Mouse (Mus musculus): Measurements from ENCODE around the gene Cks1brt. TPM values are rescaled to one million over a fixed set of nuclear protein-coding genes. Genes with fewer than 3 reads are reported as not detected.
"Not testable (repeated sequence)": the region's sequence is repeated elsewhere in the genome, so short reads cannot be mapped to it uniquely, and the experiment has no call there.

Cks1brt gene
- not detected in 2 replicates for polyA plus RNA-seq (2016; fragmentation: Nextera tagmentation; extraction: Ambion mirVana)

GRCm38 (mm10) chr8:85151624-85152023, at the start of gene Cks1brt:
Cks1brt (plus strand) TSS chr8:85151924.
- no peaks in the 10 kb centered on the region for H3K36me3 ChIP-seq
- H3K9me3 ChIP-seq (replicated peaks), result peaks cover 44% of the 10 kb centered on the region
- no peak within 1 kb of the TSS for H3K27ac ChIP-seq (ENCODE audit: poor library complexity, severe bottlenecking)
- 73% methylated on average over 3 of the region's 3 CpGs for WGBS
- H3K9ac ChIP-seq, result no peak within 1 kb of the TSS
- H3K4me3 ChIP-seq, result no peak within 1 kb of the TSS
- H3K4me2 ChIP-seq, result no peak within 1 kb of the TSS
- no peaks in the 10 kb centered on the region for H3K27me3 ChIP-seq (replicated peaks)
- H3K4me1 ChIP-seq (replicated peaks), result no peaks in the 10 kb centered on the region
- ATAC-seq (ENCODE audit: insufficient number of reproducible peaks, low FRiP score), result no peak

- Histone ChIP-seq H3K4me2 (no peak overlapping the region), H3K36me3 (peaks cover 25% of the 10 kb centered on the region), H3K4me3 (no peak overlapping the region), H3K9ac (no peak overlapping the region), H3K9me3 (replicated peaks) (peaks cover 12% of the 10 kb centered on the region), H3K27ac (ENCODE audit: poor library complexity, severe bottlenecking) (no peak overlapping the region), H3K27me3 (replicated peaks) (no peaks in the 10 kb centered on the region), H3K4me1 (replicated peaks) (no peaks in the 10 kb centered on the region)
- ATAC-seq (ENCODE audit: insufficient number of reproducible peaks, low FRiP score), result no peak
- WGBS, result 88% methylated on average over 10 of the region's 10 CpGs
These were observed 38.5 kb upstream of the Cks1brt start for GRCm38 (mm10) chr8:85113241-85113640.

GRCm38 (mm10) chr8:85115501-85115900, 36.2 kb upstream of the Cks1brt start:
- H3K9me3 ChIP-seq (replicated peaks), result peaks cover 2% of the 10 kb centered on the region
- no peak overlapping the region for H3K4me2 ChIP-seq
- no peak overlapping the region for H3K9ac ChIP-seq
- ATAC-seq (ENCODE audit: insufficient number of reproducible peaks, low FRiP score), result no peak
- WGBS, result 72% methylated on average over 4 of the region's 4 CpGs
- peaks cover 6% of the 10 kb centered on the region for H3K4me1 ChIP-seq (replicated peaks)
- no peak overlapping the region for H3K4me3 ChIP-seq
- H3K27me3 ChIP-seq (replicated peaks), result no peaks in the 10 kb centered on the region
- H3K36me3 ChIP-seq, result peaks cover 13% of the 10 kb centered on the region
- H3K27ac ChIP-seq (ENCODE audit: poor library complexity, severe bottlenecking), result no peak overlapping the region

GRCm38 (mm10) chr8:85116984-85117383, 34.7 kb upstream of the Cks1brt start:
- no peak overlapping the region for H3K27ac ChIP-seq (ENCODE audit: poor library complexity, severe bottlenecking)

GRCm38 (mm10) chr8:85119052-85119981, 32.4 kb upstream of the Cks1brt start:
- WGBS, result 6% methylated on average over 37 of the region's 37 CpGs
- Histone ChIP-seq H3K27ac (ENCODE audit: poor library complexity, severe bottlenecking) (peak overlapping the region; percentile 40; the same call in 1 of the 2 replicates), H3K4me2 (peak overlapping the region; percentile 81), H3K9me3 (replicated peaks) (no peaks in the 10 kb centered on the region), H3K4me1 (replicated peaks) (peaks cover 6% of the 10 kb centered on the region), H3K36me3 (no peaks in the 10 kb centered on the region), H3K27me3 (replicated peaks) (no peaks in the 10 kb centered on the region), H3K4me3 (peak overlapping the region; percentile 77), H3K9ac (peak overlapping the region; percentile 78)
- ATAC-seq (ENCODE audit: insufficient number of reproducible peaks, low FRiP score), result peak; percentile 73

More at GRCm38 (mm10) chr8:85116984-85117383, 34.7 kb upstream of the Cks1brt start:
- no peak for ATAC-seq (ENCODE audit: insufficient number of reproducible peaks, low FRiP score)
- H3K9me3 ChIP-seq (replicated peaks), result no peaks in the 10 kb centered on the region
- no peak overlapping the region for H3K9ac ChIP-seq
- H3K4me2 ChIP-seq, result no peak overlapping the region
- H3K27me3 ChIP-seq (replicated peaks), result no peaks in the 10 kb centered on the region
- peaks cover 6% of the 10 kb centered on the region for H3K4me1 ChIP-seq (replicated peaks)
- peaks cover under 1% of the 10 kb centered on the region; the same call in 1 of the 2 replicates for H3K36me3 ChIP-seq
- WGBS, result 87% methylated on average over 7 of the region's 7 CpGs
- no peak overlapping the region for H3K4me3 ChIP-seq

DNA sequence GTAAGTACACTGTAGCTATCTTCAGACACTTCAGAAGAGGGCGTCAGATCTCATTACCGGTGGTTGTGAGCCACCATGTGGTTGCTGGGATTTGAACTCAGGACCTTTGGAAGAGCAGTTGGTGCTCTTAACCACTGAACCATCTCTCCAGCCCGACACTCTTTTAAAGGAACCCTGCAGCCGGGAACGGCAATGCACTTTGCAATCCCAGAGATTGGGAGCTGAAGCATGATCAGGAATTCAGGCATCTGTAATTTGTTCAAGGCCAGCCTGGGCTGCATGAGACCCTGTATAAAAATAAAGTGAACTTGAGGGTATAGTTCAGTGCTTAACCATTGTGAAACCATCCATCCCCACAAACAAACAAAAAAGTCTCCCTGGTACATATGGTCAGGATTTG, 31.5 kb upstream of the Cks1brt start:
- not testable (repeated sequence) for H3K36me3 ChIP-seq; H3K9me3 ChIP-seq (replicated peaks); H3K4me3 ChIP-seq; H3K9ac ChIP-seq; H3K27ac ChIP-seq (ENCODE audit: poor library complexity, severe bottlenecking); H3K4me2 ChIP-seq; H3K27me3 ChIP-seq (replicated peaks); ATAC-seq (ENCODE audit: insufficient number of reproducible peaks, low FRiP score); H3K4me1 ChIP-seq (replicated peaks)
- WGBS, result 78% methylated on average over 5 of the region's 5 CpGs

DNA sequence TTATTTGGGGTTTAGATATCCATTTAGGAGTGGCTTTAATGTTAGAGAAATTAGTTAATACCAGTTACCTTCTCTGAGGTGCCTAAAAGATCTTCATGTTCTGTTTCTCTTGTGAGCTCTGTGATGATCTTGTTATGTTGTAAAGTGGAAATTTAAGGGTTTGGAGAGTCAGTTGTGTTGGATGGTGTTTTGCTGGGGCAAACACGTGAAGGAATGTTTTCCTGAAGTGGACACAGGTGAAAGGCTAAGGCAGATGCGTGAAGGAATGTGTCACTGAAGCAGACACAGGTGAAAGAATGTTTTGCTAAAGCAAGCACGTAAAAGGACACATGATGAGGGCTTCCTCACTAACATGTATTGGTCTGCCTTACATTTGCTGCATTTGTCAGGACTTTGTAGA, 28.7 kb upstream of the Cks1brt start, which contains the start of gene Zfp791:
TSS of gene Zfp791 (minus strand) at position 101 of the 400 bp plus-strand sequence.
- 70% methylated on average over 3 of the region's 3 CpGs for WGBS
- no peaks in the 10 kb centered on the region for H3K27me3 ChIP-seq (replicated peaks)
- no peak within 1 kb of the TSS for H3K4me2 ChIP-seq
- no peaks in the 10 kb centered on the region for H3K9me3 ChIP-seq (replicated peaks)
- H3K4me3 ChIP-seq, result no peak within 1 kb of the TSS
- ATAC-seq (ENCODE audit: insufficient number of reproducible peaks, low FRiP score), result no peak
- H3K27ac ChIP-seq (ENCODE audit: poor library complexity, severe bottlenecking), result no peak within 1 kb of the TSS
- H3K36me3 ChIP-seq, result no peaks in the 10 kb centered on the region
- H3K4me1 ChIP-seq (replicated peaks), result peaks cover 6% of the 10 kb centered on the region
- no peak within 1 kb of the TSS for H3K9ac ChIP-seq

- H3K9me3 ChIP-seq (replicated peaks), result no peaks in the 10 kb centered on the region
- H3K27me3 ChIP-seq (replicated peaks), result no peaks in the 10 kb centered on the region
- H3K9ac ChIP-seq, result no peak overlapping the region
- peaks cover 4% of the 10 kb centered on the region for H3K4me1 ChIP-seq (replicated peaks)
- H3K4me3 ChIP-seq, result no peak overlapping the region
- H3K4me2 ChIP-seq, result no peak overlapping the region
- no peak overlapping the region for H3K27ac ChIP-seq (ENCODE audit: poor library complexity, severe bottlenecking)
- no peak for ATAC-seq (ENCODE audit: insufficient number of reproducible peaks, low FRiP score)
- no peaks in the 10 kb centered on the region for H3K36me3 ChIP-seq
- WGBS, result 83% methylated on average over 8 of the region's 8 CpGs
These were observed 28.0 kb upstream of the Cks1brt start for GRCm38 (mm10) chr8:85123691-85124090.

GRCm38 (mm10) chr8:85132335-85132734, 19.4 kb upstream of the Cks1brt start:
- no peak overlapping the region for H3K4me2 ChIP-seq
- H3K27me3 ChIP-seq (replicated peaks), result peaks cover 4% of the 10 kb centered on the region; the same call in 1 of the 2 replicates
- H3K36me3 ChIP-seq, result no peaks in the 10 kb centered on the region
- 88% methylated on average over 1 of the region's 1 CpGs for WGBS
- H3K9me3 ChIP-seq (replicated peaks), result no peaks in the 10 kb centered on the region; the same call in 1 of the 2 replicates
- no peak overlapping the region for H3K9ac ChIP-seq
- H3K27ac ChIP-seq (ENCODE audit: poor library complexity, severe bottlenecking), result no peak overlapping the region
- H3K4me1 ChIP-seq (replicated peaks), result no peaks in the 10 kb centered on the region
- ATAC-seq (ENCODE audit: insufficient number of reproducible peaks, low FRiP score), result no peak
- H3K4me3 ChIP-seq, result no peak overlapping the region

GRCm38 (mm10) chr8:85135690-85136089, 16.0 kb upstream of the Cks1brt start:
- not testable (repeated sequence) for H3K4me2 ChIP-seq; H3K9ac ChIP-seq; H3K27me3 ChIP-seq (replicated peaks); H3K36me3 ChIP-seq; H3K4me3 ChIP-seq; ATAC-seq (ENCODE audit: insufficient number of reproducible peaks, low FRiP score); H3K4me1 ChIP-seq (replicated peaks); H3K9me3 ChIP-seq (replicated peaks); H3K27ac ChIP-seq (ENCODE audit: poor library complexity, severe bottlenecking)
- WGBS, result 82% methylated on average over 2 of the region's 2 CpGs

GRCm38 (mm10) chr8:85142516-85142915, 9.2 kb upstream of the Cks1brt start:
- Histone ChIP-seq H3K27ac (ENCODE audit: poor library complexity, severe bottlenecking) (no peak overlapping the region), H3K9ac (no peak overlapping the region), H3K4me1 (replicated peaks) (no peaks in the 10 kb centered on the region), H3K4me3 (no peak overlapping the region), H3K27me3 (replicated peaks) (no peaks in the 10 kb centered on the region), H3K36me3 (no peaks in the 10 kb centered on the region), H3K4me2 (no peak overlapping the region), H3K9me3 (replicated peaks) (peaks cover 28% of the 10 kb centered on the region)
- 83% methylated on average over 4 of the region's 4 CpGs for WGBS
- no peak for ATAC-seq (ENCODE audit: insufficient number of reproducible peaks, low FRiP score)

Measured in heart, embryonic 12.5 days (tissue).